Mouse (Mus musculus) thymus, postnatal 14 days (tissue): ENCODE data around the gene 1700025F22Rik.
A peak's percentile ranks its signal among the peaks of the same experiment; 100 is the strongest.
"Not testable (repeated sequence)": the region's sequence is repeated elsewhere in the genome, so short reads cannot be mapped to it uniquely, and the experiment has no call there.

Experiments
- DNase-seq: peaks from one replicate; pipeline ENCODE4 v3.0.0; 2021

Gene 1700025F22Rik

DNA sequence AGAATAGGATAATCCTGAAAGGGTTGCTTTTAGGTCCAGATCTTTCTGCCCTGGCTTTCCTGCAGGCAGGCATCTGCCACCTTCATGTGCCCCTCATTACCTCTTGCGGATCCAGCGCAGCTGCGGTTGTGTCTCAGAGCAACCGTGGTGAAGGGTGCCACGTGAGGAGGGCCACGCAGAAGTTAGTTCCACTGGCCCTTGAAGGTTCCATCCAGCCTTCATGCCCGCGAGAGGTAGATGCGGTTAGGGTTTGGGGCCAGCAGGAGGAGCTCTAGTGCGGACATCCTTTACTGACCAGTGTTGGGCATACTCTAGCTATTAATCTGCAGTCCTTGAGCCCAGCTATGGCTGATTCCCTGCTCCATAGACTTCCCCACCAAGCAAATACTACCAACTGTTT, at the start of gene 1700025F22Rik:
TSS of gene 1700025F22Rik (minus strand) at position 149 of the 400 bp plus-strand sequence.
- DNase-seq = peak; percentile 33

DNA sequence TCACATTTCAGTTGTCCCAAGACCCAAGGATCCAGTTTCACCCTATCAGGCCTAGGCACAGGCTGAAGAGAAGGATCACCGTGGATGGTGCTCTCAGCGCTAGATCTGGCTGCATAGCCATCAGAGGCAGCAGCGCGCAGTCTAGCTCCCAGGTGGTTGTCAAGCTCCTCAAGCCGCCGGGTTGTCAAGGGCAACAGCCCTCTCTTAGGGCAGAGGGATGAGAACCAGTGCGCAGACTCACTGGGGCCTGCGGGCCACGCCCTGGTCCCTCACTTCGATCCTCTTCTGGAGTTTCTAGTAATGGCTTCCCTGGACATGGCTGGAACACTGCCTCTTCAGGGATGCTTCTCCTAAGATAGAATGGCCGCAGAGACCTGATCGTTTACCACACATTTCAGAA, 31.4 kb upstream of the 1700025F22Rik start, which contains the start of gene Ms4a13:
TSS of gene Ms4a13 (minus strand) at position 192 of the 400 bp plus-strand sequence.
- DNase-seq = no peak

DNA sequence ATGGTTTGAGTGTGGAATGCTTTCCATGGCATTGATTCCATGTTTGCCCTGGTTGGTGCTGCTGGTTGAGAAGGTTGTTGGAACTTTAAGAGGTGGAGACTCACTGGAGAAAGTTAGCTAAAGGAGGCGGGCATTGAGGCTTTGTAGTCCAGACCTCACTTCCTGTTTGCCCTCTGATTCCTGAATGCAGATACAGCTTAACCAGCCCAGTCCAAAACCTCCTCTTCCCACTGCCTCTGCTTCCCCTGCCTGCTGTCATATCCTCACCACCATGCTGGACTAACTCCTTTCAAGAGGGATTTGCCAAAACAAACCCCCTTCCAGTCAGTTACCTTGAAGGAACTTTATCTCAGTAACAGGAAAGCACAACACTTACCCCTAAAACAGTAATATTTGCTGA, 27.4 kb upstream of the 1700025F22Rik start:
- DNase-seq = no peak

DNA sequence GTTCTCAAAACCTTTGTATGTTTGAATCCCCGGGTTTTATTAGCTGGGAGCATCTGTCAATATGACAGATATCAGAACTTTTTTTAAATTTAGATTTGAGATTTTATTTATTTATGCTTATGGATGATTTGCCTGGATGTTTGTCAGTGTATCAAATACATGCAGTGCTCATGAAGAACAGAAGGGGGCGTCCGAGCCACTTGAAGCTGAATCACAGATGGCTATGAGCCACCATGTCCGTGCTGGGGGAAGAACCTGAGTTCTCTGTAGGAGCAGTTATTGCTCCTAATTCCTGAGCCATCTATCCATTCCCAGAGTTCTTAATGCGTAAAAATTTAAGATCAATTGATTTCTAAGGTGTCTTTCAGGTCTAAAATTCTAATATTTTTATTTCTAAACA, 19.0 kb upstream of the 1700025F22Rik start:
- DNase-seq = peak; percentile 27

DNA sequence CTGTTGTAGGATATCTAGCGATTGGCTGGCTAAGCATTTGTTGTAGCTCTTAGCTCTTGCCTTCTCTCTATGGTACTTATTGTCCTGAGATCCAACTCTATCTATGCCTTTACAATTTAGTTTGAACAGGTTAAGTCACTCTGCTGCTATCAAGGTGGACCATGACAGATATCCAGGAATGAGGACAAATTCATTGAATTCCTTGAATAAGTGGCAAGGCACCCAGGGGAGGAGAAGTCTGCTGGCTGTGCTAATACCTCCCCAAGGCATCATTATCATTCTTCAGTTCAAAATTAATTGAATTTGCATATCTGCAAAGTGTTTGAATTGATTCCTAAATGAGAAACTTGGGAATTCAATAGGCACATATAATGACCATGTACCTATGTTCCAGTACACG, 12.3 kb upstream of the 1700025F22Rik start:
- no peak for DNase-seq

DNA sequence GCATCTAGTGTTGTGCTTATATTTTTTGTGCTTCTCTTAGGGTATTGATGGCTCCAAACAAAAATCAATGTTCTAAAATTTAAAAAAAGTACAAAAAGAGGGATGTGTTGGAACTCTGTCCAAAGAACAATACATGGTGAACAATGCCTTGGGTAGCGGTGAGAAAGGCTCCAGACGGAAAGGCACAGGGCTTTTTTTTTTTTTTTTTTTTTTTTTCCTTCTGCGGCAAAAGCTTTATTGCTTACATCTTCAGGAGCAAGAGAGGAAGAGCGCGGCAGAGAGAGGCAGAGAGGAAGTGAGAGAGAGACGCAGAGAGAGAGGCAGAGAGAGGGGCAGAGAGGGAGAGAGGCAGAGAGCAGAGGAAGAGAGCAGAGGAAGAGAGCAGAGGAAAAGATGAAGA, 7.2 kb downstream of the 1700025F22Rik start:
- not testable (repeated sequence) for DNase-seq

DNA sequence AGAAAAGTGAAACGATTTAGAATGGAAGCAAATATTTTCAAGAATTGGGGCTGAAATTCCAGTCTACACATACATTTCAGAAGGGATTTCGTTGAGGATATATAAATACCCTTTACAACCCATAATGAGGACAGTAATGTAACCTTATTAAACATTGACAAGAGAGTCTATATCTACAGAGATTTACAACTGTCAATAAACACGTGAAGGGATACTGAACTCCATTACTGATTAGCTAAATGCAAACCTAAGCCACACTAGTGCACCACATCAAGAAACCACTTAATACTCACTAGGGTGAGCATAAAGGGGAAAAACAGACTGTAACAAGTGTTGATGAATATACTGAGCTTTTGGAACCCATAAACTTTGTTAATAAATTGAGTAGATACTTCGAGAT, 29.8 kb downstream of the 1700025F22Rik start:
- no peak for DNase-seq

DNA sequence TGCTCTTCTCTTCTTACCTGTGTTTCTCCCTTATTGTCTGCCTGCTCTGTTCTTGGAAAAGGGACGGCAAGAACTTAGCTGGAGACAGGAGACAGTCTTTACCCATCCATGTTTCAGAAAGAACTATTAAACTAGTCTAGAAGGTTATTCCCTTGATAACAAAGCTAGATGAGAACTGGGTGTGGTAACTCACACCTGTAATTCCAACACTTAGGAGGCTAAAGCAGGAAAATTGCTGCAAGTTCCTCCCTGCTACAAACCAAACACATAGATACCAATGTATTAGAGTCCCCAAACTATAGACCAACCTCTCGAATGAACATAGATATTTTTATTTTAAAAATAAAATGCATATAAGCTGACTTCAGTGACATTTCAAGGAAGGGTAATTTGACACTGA, 30.3 kb downstream of the 1700025F22Rik start:
- DNase-seq = no peak

DNA sequence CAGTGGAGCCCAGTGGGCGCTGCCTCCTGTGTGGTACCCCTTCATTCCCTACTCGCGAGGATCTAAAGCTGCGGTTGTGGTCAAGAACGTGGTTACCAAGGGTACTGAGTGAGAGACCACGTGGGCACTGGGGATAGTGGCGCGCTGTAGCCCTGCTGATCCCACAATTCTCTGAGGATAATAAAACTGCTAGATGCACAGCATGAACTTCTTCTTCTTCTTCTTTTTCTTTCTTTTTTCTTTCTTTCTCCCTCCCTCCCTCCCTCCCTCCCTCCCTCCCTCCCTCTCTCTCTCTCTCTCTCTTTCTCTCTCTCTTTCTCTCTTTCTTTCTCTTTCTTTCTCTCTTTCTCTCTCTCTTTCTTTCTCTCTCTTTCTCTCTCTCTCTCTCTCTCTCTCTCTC, 34.3 kb downstream of the 1700025F22Rik start, which contains the start of gene 1700017D01Rik:
TSS of gene 1700017D01Rik (minus strand) at position 101 of the 400 bp plus-strand sequence.
- DNase-seq = not testable (repeated sequence)

DNA sequence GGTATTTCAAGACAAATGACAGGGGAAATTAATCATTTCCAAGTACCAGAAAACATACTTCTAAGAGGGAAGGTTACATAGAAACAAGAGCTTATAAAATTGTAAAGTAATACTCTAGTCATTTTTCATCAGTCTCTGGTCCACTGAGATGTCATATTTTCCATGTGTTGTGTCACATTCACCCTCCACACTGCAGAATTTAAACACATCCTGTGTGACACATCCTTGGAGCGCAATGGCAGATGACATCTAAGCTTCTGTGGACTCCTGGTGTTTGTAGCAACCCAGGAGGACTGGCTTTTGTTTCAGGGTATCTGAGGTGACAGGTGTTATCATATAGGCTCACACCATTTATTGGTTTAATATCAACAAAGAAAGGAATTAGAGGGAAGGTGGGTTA, 35.4 kb downstream of the 1700025F22Rik start:
- no peak for DNase-seq

DNA sequence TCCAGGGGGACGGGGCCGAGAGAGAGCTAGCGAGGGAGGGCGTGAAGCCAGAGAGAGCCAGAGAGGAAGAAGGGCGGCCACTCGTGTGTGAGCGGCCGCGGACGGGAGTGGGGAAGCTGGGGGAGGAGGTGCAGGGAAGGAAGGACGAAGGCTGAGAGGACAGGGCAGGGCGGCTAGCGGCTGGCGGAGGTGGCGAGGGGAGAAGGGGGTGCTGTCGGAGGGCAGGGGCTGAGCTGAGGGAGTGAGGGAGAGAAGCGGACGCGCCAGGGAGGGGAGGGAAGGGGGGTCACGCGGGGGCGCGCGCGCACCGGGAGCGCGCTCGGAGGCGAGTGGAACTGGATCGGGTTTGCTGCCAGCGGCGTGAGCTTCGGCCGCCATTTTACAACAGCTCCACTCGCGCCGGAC, 44.1 kb downstream of the 1700025F22Rik start:
- peak; percentile 44 for DNase-seq

DNA sequence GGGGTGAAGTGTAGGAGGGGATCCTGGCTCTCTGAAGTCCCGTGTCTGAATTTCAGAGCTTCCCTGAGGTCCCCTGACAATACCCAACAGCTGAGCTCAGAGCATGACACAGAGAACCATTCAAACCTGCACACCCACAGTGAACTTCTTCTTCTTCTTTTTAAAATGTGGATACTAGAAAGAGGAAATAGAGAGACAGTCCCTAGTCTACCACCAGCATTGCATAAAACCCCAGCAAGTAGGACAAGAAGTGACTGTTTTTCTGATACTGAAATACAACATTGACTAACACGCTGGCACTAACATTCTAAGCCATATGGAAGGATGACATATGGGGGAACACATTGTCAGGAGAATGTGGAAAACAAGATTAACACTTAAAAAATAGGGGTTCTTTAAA, 45.8 kb downstream of the 1700025F22Rik start:
- DNase-seq = no peak

DNA sequence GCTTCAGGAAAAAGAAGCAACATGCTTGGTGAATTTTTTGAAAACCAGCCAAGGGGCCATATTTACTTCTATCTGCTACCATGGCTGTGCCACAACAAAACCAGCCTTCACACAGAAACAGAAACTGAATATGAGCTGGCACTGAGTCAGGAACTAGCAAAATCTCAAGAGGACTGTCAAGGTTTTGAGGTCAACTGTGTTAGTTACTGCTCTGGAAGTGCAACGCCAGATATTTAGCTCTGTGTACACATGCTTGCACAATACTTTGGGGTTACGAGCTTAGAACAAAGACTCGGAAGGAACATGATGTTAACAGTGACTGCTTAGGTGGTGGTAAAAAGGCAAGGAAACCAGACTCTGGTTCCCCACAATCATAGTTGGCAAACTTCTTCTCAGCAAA, 57.4 kb downstream of the 1700025F22Rik start:
- DNase-seq = no peak

DNA sequence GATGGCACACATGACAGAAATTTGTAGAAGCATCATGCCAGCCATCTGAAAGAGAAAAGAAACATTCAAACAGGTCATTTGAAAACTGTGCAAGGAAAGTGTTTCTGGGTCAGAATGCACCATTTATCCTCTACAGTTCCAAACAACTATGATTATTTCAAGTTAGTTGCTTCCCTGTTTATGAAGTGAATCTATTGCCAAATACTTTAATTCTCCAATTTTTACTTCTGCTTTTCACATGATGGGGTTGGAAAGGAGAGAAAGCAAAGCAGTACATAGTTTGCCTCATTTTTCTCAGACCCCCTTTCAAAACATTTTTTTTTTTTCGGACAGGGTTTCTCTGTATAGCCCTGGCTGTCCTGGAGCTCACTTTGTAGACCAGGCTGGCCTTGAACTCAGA, 63.2 kb downstream of the 1700025F22Rik start:
- no peak for DNase-seq

DNA sequence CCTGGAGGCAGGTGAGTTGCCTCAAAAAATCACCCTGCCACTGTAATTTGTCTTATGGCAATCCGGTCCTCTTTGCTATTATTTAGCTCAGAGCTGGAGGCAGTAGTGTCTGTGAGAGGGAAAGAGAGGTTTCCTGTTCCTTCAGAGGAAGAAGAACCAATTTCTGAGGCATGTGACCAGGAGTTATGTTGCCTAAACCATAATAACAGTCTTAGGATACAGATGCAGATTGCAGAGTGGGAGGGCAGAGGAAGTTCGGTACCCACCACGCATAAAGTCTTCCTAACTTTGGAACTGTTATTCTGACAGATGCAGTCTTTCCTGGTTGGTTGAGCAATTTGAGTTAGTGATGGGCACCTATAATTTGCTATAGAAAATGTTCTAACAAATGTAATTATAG, 66.7 kb downstream of the 1700025F22Rik start:
- no peak for DNase-seq

DNA sequence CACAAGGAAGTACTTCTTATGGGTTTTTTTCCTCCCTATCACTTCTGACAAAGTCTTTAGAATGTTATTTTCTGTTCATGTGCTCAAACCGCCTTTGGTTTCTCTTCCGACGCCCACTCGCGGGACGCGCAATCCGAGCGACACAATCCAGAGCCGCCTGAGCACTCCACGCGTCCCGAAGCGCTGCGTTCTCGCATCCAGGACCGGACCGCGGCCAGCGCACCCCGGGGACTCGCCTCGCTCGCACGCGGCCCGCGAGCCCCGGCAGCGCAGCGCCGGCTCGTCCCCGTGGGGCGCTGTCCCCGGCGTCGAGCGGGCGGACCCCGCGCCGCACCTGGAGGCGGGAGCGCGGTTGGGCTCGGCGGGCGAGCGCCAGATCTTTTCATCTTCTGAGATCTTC, 73.0 kb downstream of the 1700025F22Rik start:
- peak; percentile 13 for DNase-seq
